8 mouse cellular contexts compared by ENCODE assay signal in genomic region chr6:99521641-99522358, GRCm38 (mm10). TPM values are rescaled to one million over a fixed set of nuclear protein-coding genes. Genes with fewer than 3 reads are reported as not detected.
DNase-seq lines count a peak whose midpoint lies in the region; ATAC-seq and TF ChIP-seq lines count a peak whose summit lies in the region.

No protein-coding gene starts in this region.

- peak overlapping the region; percentile 81 for H3K4me3 ChIP-seq in embryonic facial prominence, embryonic 15.5 days (replicated peaks)
- peak overlapping the region; percentile 90 for H3K4me3 ChIP-seq in heart, embryonic 11.5 days (ENCODE audit: low read depth, low read length)
- H3K4me3 ChIP-seq in kidney, embryonic 15.5 days (replicated peaks) = peak overlapping the region; percentile 77
- H3K4me3 ChIP-seq in liver, embryonic 14.5 days (ENCODE audit: insufficient read depth in 1 of 2, low read depth in 2 of 2, low read length in 2 of 2) = peak overlapping the region; percentile 79 to 100

- no peak for TF ChIP-seq CTCF in liver, embryonic 14.5 days (IDR thresholded peaks at IDR 0.05; ENCODE audit: low read depth)

- H3K4me2 ChIP-seq in embryonic facial prominence, embryonic 15.5 days (replicated peaks) = peak overlapping the region; percentile 94
- peak overlapping the region; percentile 94 for H3K4me2 ChIP-seq in heart, embryonic 11.5 days
- H3K4me2 ChIP-seq in kidney, embryonic 15.5 days = peak overlapping the region; percentile 88
- peak overlapping the region; percentile 87 for H3K4me2 ChIP-seq in liver, embryonic 14.5 days (ENCODE audit: low read depth)

- H3K36me3 ChIP-seq in embryonic facial prominence, embryonic 15.5 days = no peaks in the 10 kb centered on the region
- 0 out of 2 replicates have a peak, but pooled peaks cover 2% of the 10 kb centered on the region for H3K36me3 ChIP-seq in heart, embryonic 11.5 days (ENCODE audit: control insufficient read depth, insufficient read depth, low read length)
- peaks cover 8% of the 10 kb centered on the region for H3K36me3 ChIP-seq in kidney, embryonic 15.5 days
- no peaks in the 10 kb centered on the region for H3K36me3 ChIP-seq in liver, embryonic 14.5 days (replicated peaks; ENCODE audit: control insufficient read depth, insufficient read depth, low read depth)
- H3K36me3 ChIP-seq in splenic B cell, adult 2 months (ENCODE audit: control insufficient read depth, insufficient read depth, low read length, poor library complexity, severe bottlenecking) = no peaks in the 10 kb centered on the region

- H3K9me3 ChIP-seq in embryonic facial prominence, embryonic 15.5 days (replicated peaks) = no peaks in the 10 kb centered on the region
- H3K9me3 ChIP-seq in heart, embryonic 11.5 days (replicated peaks; ENCODE audit: control insufficient read depth, low read length) = no peaks in the 10 kb centered on the region
- no peaks in the 10 kb centered on the region for H3K9me3 ChIP-seq in kidney, embryonic 15.5 days (replicated peaks)
- no peaks in the 10 kb centered on the region for H3K9me3 ChIP-seq in liver, embryonic 14.5 days (ENCODE audit: control insufficient read depth, low read length)

- peak overlapping the region; percentile 68 for H3K9ac ChIP-seq in embryonic facial prominence, embryonic 15.5 days
- H3K9ac ChIP-seq in heart, embryonic 11.5 days (ENCODE audit: low read depth, low read length) = peak overlapping the region; percentile 95
- H3K9ac ChIP-seq in kidney, embryonic 15.5 days = peak overlapping the region; percentile 90
- peak overlapping the region; percentile 89 for H3K9ac ChIP-seq in liver, embryonic 14.5 days (replicated peaks)

- peak; percentile 26 for ATAC-seq in embryonic facial prominence, embryonic 15.5 days (ENCODE audit: insufficient number of reproducible peaks, low FRiP score, low TSS enrichment, low read depth)
- no peak; the same call in 1 of the 2 replicates for ATAC-seq in heart, embryonic 11.5 days (replicated peaks; ENCODE audit: insufficient number of reproducible peaks, low FRiP score, low TSS enrichment)
- ATAC-seq in kidney, embryonic 15.5 days (replicated peaks; ENCODE audit: low FRiP score) = peak; percentile 26
- peak; percentile 36 for ATAC-seq in liver, embryonic 14.5 days (ENCODE audit: insufficient read depth)

- peaks cover 18% of the 10 kb centered on the region; the same call in 1 of the 2 replicates for H3K4me1 ChIP-seq in embryonic facial prominence, embryonic 15.5 days
- peaks cover 2% of the 10 kb centered on the region; the same call in 1 of the 2 replicates for H3K4me1 ChIP-seq in heart, embryonic 11.5 days (ENCODE audit: control insufficient read depth, insufficient read depth, low read length)
- H3K4me1 ChIP-seq in kidney, embryonic 15.5 days = peaks cover 20% of the 10 kb centered on the region
- no peaks in the 10 kb centered on the region for H3K4me1 ChIP-seq in liver, embryonic 14.5 days (replicated peaks; ENCODE audit: control insufficient read depth in 2 of 2, insufficient read depth in 2 of 2, low read length in 1 of 2)

- H3K27ac ChIP-seq in embryonic facial prominence, embryonic 15.5 days (replicated peaks) = peak overlapping the region; percentile 98
- peak overlapping the region; percentile 100 for H3K27ac ChIP-seq in heart, embryonic 11.5 days (ENCODE audit: low read depth, low read length)
- peak overlapping the region; percentile 100 for H3K27ac ChIP-seq in kidney, embryonic 15.5 days
- no peak overlapping the region; the same call in 1 of the 2 replicates for H3K27ac ChIP-seq in liver, embryonic 14.5 days

- TF ChIP-seq EP300 in liver, embryonic 14.5 days (IDR thresholded peaks at IDR 0.05; ENCODE audit: low read depth) = no peak

- DNase-seq in CD4-positive helper T cell, adult 2 months (ENCODE audit: low read depth, low spot score) = peak; percentile 54
- DNase-seq in adrenal gland, postnatal 36 days = peak; percentile 60 to 66
- peak in 1 of 3 experiments; percentile 29 for DNase-seq in liver, embryonic 14.5 days (ENCODE audit: low read depth in 3 of 3, low spot score in 3 of 3)
- DNase-seq in naive thymus-derived CD4-positive, alpha-beta T cell, adult 2 months (ENCODE audit: low read depth) = peak; percentile 59
- peak; percentile 68 for DNase-seq in splenic B cell, adult 2 months (ENCODE audit: low read depth, low spot score)

- under 1% methylated on average over 64 of the region's 64 CpGs for WGBS in embryonic facial prominence, embryonic 15.5 days
- WGBS in heart, embryonic 11.5 days (ENCODE audit: insufficient replicate concordance) = under 1% methylated on average over 64 of the region's 64 CpGs
- under 1% methylated on average over 64 of the region's 64 CpGs for WGBS in kidney, embryonic 15.5 days
- WGBS in liver, embryonic 14.5 days (ENCODE audit: insufficient replicate concordance) = under 1% methylated on average over 64 of the region's 64 CpGs

- no peaks in the 10 kb centered on the region for H3K27me3 ChIP-seq in embryonic facial prominence, embryonic 15.5 days
- no peaks in the 10 kb centered on the region for H3K27me3 ChIP-seq in heart, embryonic 11.5 days (ENCODE audit: control insufficient read depth, insufficient read depth, low read length)
- H3K27me3 ChIP-seq in kidney, embryonic 15.5 days = no peaks in the 10 kb centered on the region
- H3K27me3 ChIP-seq in liver, embryonic 14.5 days (ENCODE audit: control insufficient read depth, insufficient read depth, low read length) = peaks cover 20% of the 10 kb centered on the region
- no peaks in the 10 kb centered on the region for H3K27me3 ChIP-seq in splenic B cell, adult 2 months (ENCODE audit: control insufficient read depth, insufficient read depth, low read length, poor library complexity, severe bottlenecking)

RNA-seq across cellular contexts. Expression of gene Foxp1, which starts 0.7 kb away (rescaled TPM):
- 10 to 100 TPM; 39.0 to 40.6 TPM for total RNA-seq in adrenal gland, postnatal 36 days (2021)
- polyA plus RNA-seq in embryonic facial prominence, embryonic 15.5 days (2015; fragmentation: Nextera tagmentation; extraction: Ambion mirVana) = 67.3 and 77.5 TPM in 2 replicates
- 97.9 and 110 TPM in 2 replicates for polyA plus RNA-seq in heart, embryonic 11.5 days (2014; fragmentation: Nextera tagmentation; extraction: Ambion mirVana)
- polyA plus RNA-seq in kidney, embryonic 15.5 days (2015; fragmentation: Nextera tagmentation; extraction: Ambion mirVana) = 50.2 and 55.0 TPM in 2 replicates
- polyA plus RNA-seq in liver, embryonic 14.5 days (2012; rRNA removed) = 6.5 and 7.9 TPM in 2 replicates
- polyA plus RNA-seq in liver, embryonic 14.5 days (2014; fragmentation: Nextera tagmentation; extraction: Ambion mirVana) = 10.6 and 11.9 TPM in 2 replicates
